9 mouse cellular contexts compared by ENCODE assay signal in the genomic region with DNA sequence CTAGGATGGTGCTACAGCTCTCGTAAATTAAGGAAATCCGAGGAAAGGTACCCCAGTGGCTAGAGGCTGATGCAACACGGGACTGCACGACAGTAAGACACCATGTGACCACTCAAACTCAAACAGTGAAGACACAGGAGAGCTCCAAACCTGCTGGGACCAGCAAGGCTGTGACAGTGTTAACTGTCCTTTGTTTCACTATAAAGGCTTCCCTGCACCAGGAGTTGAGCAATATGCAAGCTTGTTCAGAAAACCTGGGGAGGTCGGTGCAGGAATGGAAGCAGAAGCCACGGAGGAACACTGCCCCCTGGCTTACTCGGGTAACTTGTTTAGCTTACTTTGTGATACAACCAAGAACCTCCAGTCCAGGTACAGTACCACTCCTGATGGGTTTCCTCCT. TPM values are rescaled to one million over a fixed set of nuclear protein-coding genes. Genes with fewer than 3 reads are reported as not detected.
DNase-seq lines count a peak whose midpoint lies in the region.
"Had no signal": no experiment of that assay in that cellular context is flagged by ENCODE, and none has a peak within 500 bp of the region (broad histone marks: within the 10 kb centered on the region; RNA-seq: fewer than 3 reads in every experiment).

No protein-coding gene starts in this region.

- peak; percentile 14 to 37 for DNase-seq in adrenal gland, postnatal 36 days
- DNase-seq in adrenal gland, adult 8-10 months = no peak
- DNase-seq in 3T3-L1 (ENCODE audit: low read depth, low spot score) = peak; percentile 34
- peak; percentile 71 for DNase-seq in brain, adult 2 months (ENCODE audit: low read depth, low spot score)
- peak; percentile 75 for DNase-seq in lung, postnatal 36 days
- no peak for DNase-seq in cerebellum, adult 11 months
- DNase-seq in layer of hippocampus, postnatal 10 days (ENCODE audit: low spot score in 2 of 2) = no peak
- DNase-seq in cerebellum, adult 8-10 months = no peak
- DNase-seq: gastrocnemius, postnatal 25 days had no signal

RNA-seq across cellular contexts. Expression of a gene that starts 40.4 kb away (rescaled TPM):
- 100 to 1,000 TPM; 226 to 248 TPM for total RNA-seq in adrenal gland, postnatal 36 days (2021)
- 100 to 1,000 TPM; 132 to 209 (median 154) TPM for total RNA-seq in adrenal gland, adult 8-10 months (2022)
- total RNA-seq in layer of hippocampus, postnatal 10 days (2021) = 100 to 1,000 TPM; 338 to 348 TPM

Comparison
In these comparisons a context has a peak if more than half of its experiments do, and no peak if none do; other contexts are left out.
1. DNase-seq: peak in adrenal gland, postnatal 36 days (2 of 2), 3T3-L1 (single experiment), brain, adult 2 months (single experiment) and lung, postnatal 36 days (single experiment); none in adrenal gland, adult 8-10 months (single experiment), cerebellum, adult 11 months (single experiment), layer of hippocampus, postnatal 10 days (0 of 2) and cerebellum, adult 8-10 months (single experiment).